Mouse (Mus musculus): ENCODE results near the gene Ptgs1. TPM values are rescaled to one million over a fixed set of nuclear protein-coding genes. Genes with fewer than 3 reads are reported as not detected.

Ptgs1 gene
- polyA plus RNA-seq, 1 experiment from 2014 or later = 3.5 TPM

DNA sequence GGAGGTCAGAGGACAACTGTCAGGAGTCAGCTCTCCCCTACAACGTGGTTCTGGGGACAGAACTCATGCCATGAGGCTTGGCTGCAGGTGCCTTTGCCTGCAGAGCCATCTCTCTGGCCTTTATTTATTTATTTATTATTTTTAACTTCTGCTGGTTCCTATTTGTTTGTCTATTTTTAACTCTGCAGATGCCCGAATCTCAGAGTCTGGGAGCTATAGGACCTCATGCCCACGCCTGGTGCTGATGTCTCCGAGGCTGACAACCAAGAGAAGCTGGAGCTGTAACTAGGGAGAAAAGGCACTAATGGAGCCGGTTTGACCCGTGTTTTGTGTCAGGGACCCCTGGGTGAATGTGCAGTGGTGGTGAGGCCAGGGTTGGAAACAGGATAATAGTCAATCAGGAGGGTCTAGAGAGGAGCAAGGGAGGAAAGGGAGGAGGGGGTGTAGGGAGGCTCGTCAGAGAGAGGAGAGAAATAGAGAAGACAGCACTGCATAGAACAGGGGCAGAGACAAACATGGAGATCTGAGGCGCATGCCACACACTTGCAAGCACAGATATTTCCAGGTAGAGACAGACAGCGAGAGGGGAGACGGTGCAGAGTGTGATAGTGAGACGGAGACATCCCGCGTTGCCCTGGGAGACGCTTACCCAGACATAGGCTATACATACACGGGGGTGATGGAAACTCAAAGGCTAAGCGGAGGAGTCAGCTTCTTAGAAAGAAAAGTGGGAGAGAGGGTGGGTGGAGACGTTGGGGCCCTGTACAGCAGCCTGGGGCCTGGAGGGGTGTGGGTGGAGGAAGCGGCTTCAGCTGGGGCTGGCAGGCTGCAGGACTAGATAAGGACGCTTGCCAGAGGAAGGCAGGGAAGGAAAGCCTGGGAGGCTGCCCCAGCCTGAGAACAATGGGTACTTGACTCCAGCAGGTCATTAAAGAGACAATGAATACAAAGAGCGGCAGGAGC, 32.0 kb upstream of the Ptgs1 start:
- H3K9me3 ChIP-seq (ENCODE audit: control insufficient read depth, low read length) = no peaks in the 10 kb centered on the region
- ATAC-seq = peak; percentile 68
- peak overlapping the region; percentile 24; the same call in 1 of the 2 replicates for H3K27ac ChIP-seq (ENCODE audit: low read length)
- H3K4me2 ChIP-seq (ENCODE audit: low read length) = peak overlapping the region; percentile 28; the same call in 1 of the 2 replicates
- peak overlapping the region; percentile 2; the same call in 1 of the 2 replicates for H3K9ac ChIP-seq (replicated peaks; ENCODE audit: low read depth, low read length)
- H3K4me3 ChIP-seq (replicated peaks; ENCODE audit: low read length) = no peak overlapping the region
- no peaks in the 10 kb centered on the region for H3K36me3 ChIP-seq (ENCODE audit: control insufficient read depth, insufficient read depth)
- WGBS = 11% methylated on average over 20 of the region's 20 CpGs
- H3K27me3 ChIP-seq (replicated peaks; ENCODE audit: control insufficient read depth, insufficient read depth, low read length) = peaks cover 16% of the 10 kb centered on the region
- H3K4me1 ChIP-seq (replicated peaks; ENCODE audit: control insufficient read depth, insufficient read depth, low read length) = peaks cover 19% of the 10 kb centered on the region

DNA sequence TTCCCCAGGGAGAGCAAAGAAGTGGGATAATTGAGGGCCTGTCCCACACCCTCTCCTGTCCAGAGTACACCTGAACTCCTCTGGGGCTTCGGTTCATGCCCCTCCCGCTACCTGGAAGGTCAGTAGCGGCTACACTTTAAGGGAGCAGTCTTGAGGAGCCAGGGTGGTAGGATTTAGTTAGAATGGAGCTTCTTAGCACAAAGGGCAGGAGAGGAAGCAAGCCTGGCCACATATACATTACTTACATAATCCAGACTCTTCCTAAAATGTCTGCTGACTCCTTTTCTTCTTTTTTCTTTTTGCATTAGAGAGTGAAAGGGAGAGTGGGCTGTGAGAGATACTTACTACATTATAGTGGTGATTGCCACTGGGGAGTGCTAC, 31.4 kb upstream of the Ptgs1 start:
- H3K36me3 ChIP-seq (ENCODE audit: control insufficient read depth, insufficient read depth) = no peaks in the 10 kb centered on the region
- ATAC-seq = no peak
- 22% methylated on average over 3 of the region's 3 CpGs for WGBS
- no peaks in the 10 kb centered on the region for H3K9me3 ChIP-seq (ENCODE audit: control insufficient read depth, low read length)
- H3K4me2 ChIP-seq (ENCODE audit: low read length) = no peak overlapping the region
- H3K27ac ChIP-seq (ENCODE audit: low read length) = no peak overlapping the region
- peaks cover 16% of the 10 kb centered on the region for H3K27me3 ChIP-seq (replicated peaks; ENCODE audit: control insufficient read depth, insufficient read depth, low read length)
- no peak overlapping the region for H3K4me3 ChIP-seq (replicated peaks; ENCODE audit: low read length)
- peaks cover 26% of the 10 kb centered on the region for H3K4me1 ChIP-seq (replicated peaks; ENCODE audit: control insufficient read depth, insufficient read depth, low read length)
- no peak overlapping the region; the same call in 1 of the 2 replicates for H3K9ac ChIP-seq (replicated peaks; ENCODE audit: low read depth, low read length)

DNA sequence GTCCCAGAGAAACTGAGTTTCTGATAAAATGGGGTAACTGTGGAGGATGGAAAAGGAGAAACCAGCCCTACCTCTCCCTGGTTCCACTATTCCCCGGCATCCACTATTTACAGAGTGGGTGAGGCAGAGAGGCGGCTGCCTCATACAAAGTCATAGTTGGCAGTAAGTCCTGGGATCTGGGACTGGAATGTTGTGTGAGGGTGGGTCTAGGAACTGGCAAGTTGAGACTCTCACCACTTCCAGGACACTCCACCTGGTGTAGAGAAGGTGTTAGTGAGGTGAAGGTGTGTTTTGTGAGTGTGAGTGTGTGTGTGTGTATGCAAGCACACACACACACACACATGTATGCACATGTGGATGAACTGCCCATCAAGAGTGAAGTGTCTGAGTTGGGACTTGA, 29.4 kb upstream of the Ptgs1 start:
- Histone ChIP-seq H3K27ac (ENCODE audit: low read length) (no peak overlapping the region), H3K4me3 (replicated peaks; ENCODE audit: low read length) (no peak overlapping the region), H3K36me3 (ENCODE audit: control insufficient read depth, insufficient read depth) (no peaks in the 10 kb centered on the region), H3K4me2 (ENCODE audit: low read length) (no peak overlapping the region), H3K9ac (replicated peaks; ENCODE audit: low read depth, low read length) (no peak overlapping the region), H3K27me3 (replicated peaks; ENCODE audit: control insufficient read depth, insufficient read depth, low read length) (peaks cover 16% of the 10 kb centered on the region), H3K9me3 (ENCODE audit: control insufficient read depth, low read length) (no peaks in the 10 kb centered on the region), H3K4me1 (replicated peaks; ENCODE audit: control insufficient read depth, insufficient read depth, low read length) (peaks cover 30% of the 10 kb centered on the region)
- no peak for ATAC-seq
- 91% methylated on average over 2 of the region's 2 CpGs for WGBS

DNA sequence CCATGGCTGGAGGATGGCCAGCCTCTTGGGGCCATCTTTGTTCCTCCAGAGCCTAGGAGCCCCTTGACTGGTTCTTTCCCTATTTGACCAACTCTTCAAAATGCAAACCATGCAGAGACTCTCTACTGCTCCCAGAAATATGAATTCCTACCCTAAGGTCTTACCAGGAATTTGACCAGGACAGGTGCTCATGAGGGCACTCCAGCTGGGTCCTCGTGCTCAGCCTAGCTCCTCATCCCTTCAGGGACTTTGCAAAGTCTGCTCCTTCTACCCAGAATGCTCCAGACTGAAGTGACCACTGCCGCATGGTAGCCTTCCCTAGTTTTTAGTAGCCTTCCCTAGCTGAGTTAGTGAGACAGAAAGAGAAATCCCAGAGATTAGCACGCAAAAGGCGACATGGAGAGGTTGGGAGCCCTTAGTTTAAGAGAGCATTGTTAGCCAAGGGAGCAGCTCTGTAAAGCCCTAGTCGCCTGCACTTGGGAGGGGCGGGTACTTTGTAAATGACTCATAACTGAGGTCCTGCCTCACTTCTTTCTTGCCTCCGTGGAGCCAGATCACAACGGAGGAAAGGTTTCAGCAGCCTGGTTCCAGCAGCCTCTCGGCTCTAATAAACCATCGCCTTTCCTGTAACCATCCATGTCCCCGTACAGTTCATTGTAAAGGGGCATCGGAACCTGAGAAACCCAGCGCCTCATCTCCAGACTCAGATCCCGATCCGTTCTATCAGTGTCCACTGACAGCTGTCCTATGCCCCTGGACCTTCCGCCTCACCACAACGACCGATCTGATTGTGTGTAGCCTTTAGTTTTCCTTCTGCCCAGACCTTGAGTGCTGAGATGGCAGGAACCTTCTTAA, 28.2 kb upstream of the Ptgs1 start:
- no peaks in the 10 kb centered on the region for H3K36me3 ChIP-seq (ENCODE audit: control insufficient read depth, insufficient read depth)
- peak overlapping the region; percentile 91 for H3K4me2 ChIP-seq (ENCODE audit: low read length)
- ATAC-seq = no peak
- H3K9me3 ChIP-seq (ENCODE audit: control insufficient read depth, low read length) = no peaks in the 10 kb centered on the region
- peak overlapping the region; percentile 68; the same call in 1 of the 2 replicates for H3K9ac ChIP-seq (replicated peaks; ENCODE audit: low read depth, low read length)
- H3K4me1 ChIP-seq (replicated peaks; ENCODE audit: control insufficient read depth, insufficient read depth, low read length) = peaks cover 30% of the 10 kb centered on the region
- peak overlapping the region; percentile 89 for H3K27ac ChIP-seq (ENCODE audit: low read length)
- peaks cover 16% of the 10 kb centered on the region for H3K27me3 ChIP-seq (replicated peaks; ENCODE audit: control insufficient read depth, insufficient read depth, low read length)
- WGBS = 23% methylated on average over 18 of the region's 18 CpGs
- H3K4me3 ChIP-seq (replicated peaks; ENCODE audit: low read length) = peak overlapping the region; percentile 47

DNA sequence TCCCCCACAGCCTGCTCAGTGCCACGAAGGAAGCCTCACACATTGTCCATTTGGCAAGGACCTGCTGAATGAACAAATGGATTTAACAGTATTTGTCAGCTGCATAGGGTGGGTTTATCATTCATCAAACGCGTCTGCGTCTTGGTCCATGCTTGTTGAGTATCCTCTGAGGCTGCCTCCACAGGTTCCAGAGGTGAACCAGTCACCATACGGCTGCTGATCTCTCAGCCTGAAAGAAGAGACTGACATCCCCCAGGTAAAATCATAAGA, 27.7 kb upstream of the Ptgs1 start:
- Histone ChIP-seq H3K4me1 (replicated peaks; ENCODE audit: control insufficient read depth, insufficient read depth, low read length) (peaks cover 30% of the 10 kb centered on the region), H3K27ac (ENCODE audit: low read length) (peak overlapping the region; percentile 89), H3K9ac (replicated peaks; ENCODE audit: low read depth, low read length) (peak overlapping the region; percentile 68), H3K36me3 (ENCODE audit: control insufficient read depth, insufficient read depth) (no peaks in the 10 kb centered on the region), H3K4me2 (ENCODE audit: low read length) (peak overlapping the region; percentile 91), H3K9me3 (ENCODE audit: control insufficient read depth, low read length) (no peaks in the 10 kb centered on the region), H3K27me3 (replicated peaks; ENCODE audit: control insufficient read depth, insufficient read depth, low read length) (peaks cover 16% of the 10 kb centered on the region), H3K4me3 (replicated peaks; ENCODE audit: low read length) (peak overlapping the region; percentile 47)
- WGBS = 15% methylated on average over 5 of the region's 5 CpGs
- ATAC-seq = no peak

DNA sequence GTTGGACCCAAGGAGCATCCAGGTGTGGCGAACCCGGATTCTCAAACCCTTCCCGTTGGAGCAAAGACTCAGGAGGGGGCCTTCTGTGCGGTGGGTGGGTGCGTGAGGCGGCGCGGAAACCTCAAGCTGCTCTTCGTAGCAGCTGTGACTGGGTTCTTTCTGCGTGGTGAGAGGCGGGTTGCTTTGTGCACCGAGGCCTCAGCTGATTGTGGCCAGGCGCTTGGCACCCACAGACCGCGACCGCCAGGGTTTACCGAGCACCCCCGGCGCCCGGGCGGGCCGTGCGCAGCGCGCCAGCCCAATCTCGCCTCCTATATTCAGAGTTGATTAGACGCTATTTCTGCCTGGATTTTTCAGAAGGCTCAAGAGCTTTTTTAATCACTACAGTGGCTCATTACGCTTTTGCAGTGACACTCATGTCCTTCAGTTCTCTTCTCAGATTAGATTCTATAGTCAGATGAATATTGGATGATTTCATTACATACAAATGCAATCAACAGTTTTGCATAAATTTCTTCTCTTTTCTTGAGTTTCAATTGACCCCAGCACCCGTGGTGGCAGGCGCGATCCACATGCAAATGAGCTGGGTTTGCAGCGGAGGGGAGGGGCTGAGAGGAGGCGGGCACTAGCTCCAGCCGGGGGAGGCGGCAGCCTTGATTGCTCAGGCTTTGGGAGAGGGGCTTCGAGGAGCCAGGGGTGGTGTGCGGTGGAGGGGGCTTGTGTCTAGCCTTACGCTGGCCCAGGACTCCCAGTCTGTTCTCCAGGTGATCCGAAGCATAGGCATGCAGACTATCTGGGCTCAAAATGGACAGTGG, 27.0 kb upstream of the Ptgs1 start:
- Histone ChIP-seq H3K4me3 (replicated peaks; ENCODE audit: low read length) (peak overlapping the region; percentile 47), H3K27me3 (replicated peaks; ENCODE audit: control insufficient read depth, insufficient read depth, low read length) (peaks cover 16% of the 10 kb centered on the region)

DNA sequence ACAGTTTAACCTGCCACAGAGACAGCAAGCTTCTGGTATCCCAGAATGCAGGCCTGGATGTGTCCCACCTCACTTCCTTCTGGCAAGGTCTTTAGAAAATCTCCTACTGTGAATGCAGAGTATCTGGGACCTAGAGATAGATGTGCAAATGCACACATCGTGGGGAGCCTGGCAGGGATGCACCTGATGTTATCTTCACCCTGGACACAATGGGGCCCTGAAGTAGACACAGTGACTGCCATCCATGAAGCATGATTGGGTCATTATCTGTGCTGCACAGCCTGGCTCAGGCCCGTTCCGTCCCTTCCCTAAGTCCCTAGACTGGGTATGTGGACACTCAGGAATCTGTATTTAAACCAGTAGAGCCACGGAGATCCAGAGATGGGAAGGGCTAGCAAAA, 25.6 kb upstream of the Ptgs1 start:
- H3K4me1 ChIP-seq (replicated peaks; ENCODE audit: control insufficient read depth, insufficient read depth, low read length) = peaks cover 20% of the 10 kb centered on the region
- no peak for ATAC-seq
- H3K4me2 ChIP-seq (ENCODE audit: low read length) = no peak overlapping the region
- 55% methylated on average over 4 of the region's 4 CpGs for WGBS
- no peaks in the 10 kb centered on the region for H3K9me3 ChIP-seq (ENCODE audit: control insufficient read depth, low read length)
- no peak overlapping the region for H3K4me3 ChIP-seq (replicated peaks; ENCODE audit: low read length)
- no peaks in the 10 kb centered on the region for H3K36me3 ChIP-seq (ENCODE audit: control insufficient read depth, insufficient read depth)
- no peak overlapping the region for H3K9ac ChIP-seq (replicated peaks; ENCODE audit: low read depth, low read length)
- H3K27ac ChIP-seq (ENCODE audit: low read length) = no peak overlapping the region
- H3K27me3 ChIP-seq (replicated peaks; ENCODE audit: control insufficient read depth, insufficient read depth, low read length) = peaks cover 16% of the 10 kb centered on the region

More for the DNA sequence above, 27.0 kb upstream of the Ptgs1 start:
- Histone ChIP-seq H3K9ac (replicated peaks; ENCODE audit: low read depth, low read length) (peak overlapping the region; percentile 68), H3K4me2 (ENCODE audit: low read length) (peak overlapping the region; percentile 91), H3K4me1 (replicated peaks; ENCODE audit: control insufficient read depth, insufficient read depth, low read length) (peaks cover 27% of the 10 kb centered on the region), H3K36me3 (ENCODE audit: control insufficient read depth, insufficient read depth) (no peaks in the 10 kb centered on the region), H3K9me3 (ENCODE audit: control insufficient read depth, low read length) (no peaks in the 10 kb centered on the region), H3K27ac (ENCODE audit: low read length) (peak overlapping the region; percentile 89)
- under 1% methylated on average over 39 of the region's 39 CpGs for WGBS
- ATAC-seq = peak; percentile 83

DNA sequence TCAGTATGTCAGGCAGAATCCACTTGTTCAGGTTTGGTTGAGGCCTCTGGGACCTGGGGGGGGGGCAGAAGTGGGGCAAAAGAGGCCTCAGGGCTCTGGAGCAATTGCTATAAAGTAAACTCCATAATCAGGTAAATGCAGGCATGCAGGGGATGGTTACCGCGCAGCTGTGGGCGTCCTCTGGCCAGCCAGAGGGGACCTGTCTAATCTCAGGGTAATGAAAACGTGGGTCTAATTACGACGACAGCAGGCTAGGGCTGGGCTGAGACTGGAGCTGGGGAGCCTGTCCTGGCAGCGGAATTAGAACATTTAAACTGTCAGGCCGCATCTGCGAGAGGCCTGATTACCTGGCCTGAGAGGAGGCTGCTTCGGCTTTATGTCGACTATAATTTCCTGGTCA, 23.2 kb upstream of the Ptgs1 start:
- 53% methylated on average over 11 of the region's 11 CpGs for WGBS
- Histone ChIP-seq H3K27ac (ENCODE audit: low read length) (no peak overlapping the region), H3K36me3 (ENCODE audit: control insufficient read depth, insufficient read depth) (no peaks in the 10 kb centered on the region), H3K4me3 (replicated peaks; ENCODE audit: low read length) (no peak overlapping the region), H3K27me3 (replicated peaks; ENCODE audit: control insufficient read depth, insufficient read depth, low read length) (peaks cover 24% of the 10 kb centered on the region), H3K9me3 (ENCODE audit: control insufficient read depth, low read length) (no peaks in the 10 kb centered on the region), H3K4me1 (replicated peaks; ENCODE audit: control insufficient read depth, insufficient read depth, low read length) (peaks cover 25% of the 10 kb centered on the region), H3K9ac (replicated peaks; ENCODE audit: low read depth, low read length) (no peak overlapping the region), H3K4me2 (ENCODE audit: low read length) (no peak overlapping the region)
- ATAC-seq = no peak
